Mouse (Mus musculus) CD4-positive naive resting alpha-beta T cell, adult 76 days (primary cell): ENCODE measurements around the gene Olfr734. TPM values are rescaled to one million over a fixed set of nuclear protein-coding genes. Genes with fewer than 3 reads are reported as not detected.

ENCODE experiments used
- total RNA-seq: library from RNA; stranded (reverse); gene quantifications from one replicate; pipeline ENCODE4 v1.2.4, GENCODE M21; 2023

Gene Olfr734
- not detected for total RNA-seq

DNA sequence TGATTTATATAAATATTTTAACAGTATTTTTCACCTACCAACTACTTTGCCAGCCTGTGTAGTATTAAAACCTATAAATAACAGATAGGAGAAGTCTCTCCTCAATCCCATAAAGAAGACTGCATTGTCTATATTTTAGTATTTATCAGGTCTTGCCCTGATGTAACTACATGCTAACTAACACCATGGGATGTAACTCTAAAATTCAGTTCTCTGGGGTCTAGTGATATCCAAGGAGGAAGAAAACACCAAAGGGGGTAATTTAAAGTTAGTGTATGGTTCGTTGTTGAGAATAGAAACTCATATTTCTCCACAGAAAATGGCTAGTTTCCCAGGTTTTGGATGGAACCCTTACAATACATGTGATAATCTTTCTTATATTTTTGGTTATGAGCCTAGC is at the start of gene Olfr734:
Olfr734 (minus strand) TSS at position 101 of the 400 bp plus-strand sequence.

DNA sequence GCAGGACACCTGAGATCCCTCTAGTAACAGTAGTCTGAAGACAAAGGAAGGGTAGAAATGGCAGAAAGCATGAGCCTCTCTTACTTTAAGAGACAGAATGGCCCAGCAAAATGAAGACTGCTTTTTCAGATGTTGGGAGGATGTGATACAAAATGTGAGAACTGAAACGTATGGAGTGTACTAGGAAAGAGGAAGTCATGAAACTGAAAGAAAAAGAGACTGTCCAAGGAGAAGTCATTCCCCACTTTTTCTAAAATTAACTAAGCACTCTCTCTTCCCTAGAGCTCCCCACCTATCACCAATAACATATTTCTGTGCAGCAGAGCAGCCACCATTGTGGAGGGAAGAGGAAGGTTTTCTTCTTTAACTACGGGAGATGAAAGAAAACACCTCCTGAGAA is 31.0 kb upstream of the Olfr734 start, which contains the start of gene Tlr11:
Tlr11 (plus strand) TSS at position 322 of the 400 bp plus-strand sequence.

DNA sequence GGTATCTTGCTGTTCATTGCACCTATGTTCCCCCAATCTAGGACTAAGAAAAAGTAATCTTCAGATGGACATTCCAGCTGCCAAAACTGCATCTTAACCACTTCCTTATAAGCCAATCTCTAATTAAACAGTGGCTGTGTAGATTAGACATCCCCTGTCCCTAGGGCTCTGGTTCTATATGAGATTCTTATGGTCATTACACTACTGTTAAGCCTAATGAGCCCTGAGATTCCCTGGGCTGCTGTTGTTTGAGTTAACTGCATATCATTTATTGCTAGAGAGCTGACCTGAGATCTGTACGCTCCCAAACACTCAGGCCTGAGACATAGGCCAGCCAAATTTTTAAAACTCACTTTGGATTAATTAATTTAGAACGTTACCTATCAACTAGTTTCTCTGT is 22.2 kb upstream of the Olfr734 start, which contains the start of gene Olfr735:
Olfr735 (minus strand) TSS at position 77 of the 400 bp plus-strand sequence.

DNA sequence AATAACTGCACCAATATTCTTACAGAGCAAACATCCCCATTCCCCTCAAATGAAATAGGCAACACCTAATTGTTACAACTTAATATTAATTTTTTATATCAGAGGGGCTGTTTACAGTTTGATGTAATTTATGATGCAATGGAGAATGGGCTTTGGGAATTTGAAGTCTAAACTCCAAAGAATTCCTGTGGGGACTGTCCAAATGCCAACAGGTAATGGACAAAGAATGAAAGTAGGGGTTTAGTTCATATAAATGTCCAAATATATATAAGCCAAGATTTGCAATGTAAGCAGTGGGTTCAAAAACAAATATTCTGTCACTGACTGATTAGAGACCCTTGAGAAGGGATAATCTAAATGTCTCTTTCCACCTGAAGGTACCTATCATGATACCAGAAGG is 25.1 kb downstream of the Olfr734 start, which contains the start of gene Olfr733:
Olfr733 (minus strand) TSS at position 101 of the 400 bp plus-strand sequence.

DNA sequence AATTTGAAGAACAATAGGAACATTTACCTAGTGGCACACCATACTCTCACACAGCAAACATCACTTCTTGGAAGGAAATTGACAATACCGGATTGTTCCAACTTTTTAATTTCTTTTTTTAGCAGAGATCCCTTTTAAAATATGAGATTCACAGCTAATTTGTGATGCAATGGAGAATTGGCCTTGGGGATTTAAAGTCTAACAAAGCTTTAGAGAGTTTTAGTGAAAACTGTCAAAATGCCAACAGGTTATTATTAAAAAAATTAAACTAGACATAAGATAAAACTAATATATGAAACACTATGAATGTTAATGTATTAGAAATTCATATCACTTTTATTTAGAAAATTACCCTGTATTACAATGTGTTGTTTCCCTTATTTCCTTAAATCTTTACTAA is 42.5 kb downstream of the Olfr734 start, which contains the start of gene Olfr732:
Olfr732 (minus strand) TSS at position 101 of the 400 bp plus-strand sequence.

Other genes with a start within 250 kb of the Olfr734 start
- gene Olfr726, start 235.8 kb downstream of the Olfr734 start, total RNA-seq, result not detected
- not detected for gene Olfr727, start 203.6 kb downstream of the Olfr734 start, total RNA-seq
- not detected for gene Olfr728, start 184.1 kb downstream of the Olfr734 start, total RNA-seq
- gene Olfr729, start 173.9 kb downstream of the Olfr734 start, total RNA-seq, result not detected
- gene Olfr730, start 138.6 kb downstream of the Olfr734 start, total RNA-seq, result not detected
- gene Olfr731, start 84.9 kb downstream of the Olfr734 start, total RNA-seq, result not detected
- gene Olfr732, start 42.6 kb downstream of the Olfr734 start, total RNA-seq, result not detected
- gene Olfr733, start 25.2 kb downstream of the Olfr734 start, total RNA-seq, result not detected
- not detected for gene Olfr735, start 22.1 kb upstream of the Olfr734 start, total RNA-seq
- gene Tlr11, start 31.2 kb upstream of the Olfr734 start, total RNA-seq, result 0.23 TPM
- not detected for gene Olfr736, start 54.4 kb upstream of the Olfr734 start, total RNA-seq
- gene Olfr738, start 80.8 kb upstream of the Olfr734 start, total RNA-seq, result not detected
- gene Olfr739, start 91.9 kb upstream of the Olfr734 start, total RNA-seq, result not detected
- not detected for gene Olfr740, start 118.8 kb upstream of the Olfr734 start, total RNA-seq
- not detected for gene Olfr741, start 146.0 kb upstream of the Olfr734 start, total RNA-seq
- gene Olfr742, start 176.8 kb upstream of the Olfr734 start, total RNA-seq, result not detected
- gene Olfr743, start 195.1 kb upstream of the Olfr734 start, total RNA-seq, result not detected